Mouse (Mus musculus): ENCODE data around the gene Plekha5. TPM values are rescaled to one million over a fixed set of nuclear protein-coding genes. Genes with fewer than 3 reads are reported as not detected.

Plekha5 gene
- polyA plus RNA-seq, 1 experiment from 2014 or later, result 33.5 TPM

GRCm38 (mm10) chr6:140543005-140543794 lies 119.3 kb downstream of the Plekha5 start:
- 82% methylated on average over 11 of the region's 11 CpGs for WGBS
- no peak overlapping the region for H3K27ac ChIP-seq (ENCODE audit: low read length)
- H3K4me1 ChIP-seq (ENCODE audit: control insufficient read depth, insufficient read depth, low read length), result 0 out of 2 replicates have a peak, but pooled peaks cover 2% of the 10 kb centered on the region
- no peaks in the 10 kb centered on the region for H3K9me3 ChIP-seq (replicated peaks; ENCODE audit: control insufficient read depth, low read length, poor library complexity, severe bottlenecking)
- H3K4me3 ChIP-seq (ENCODE audit: low read depth, low read length), result no peak overlapping the region
- ATAC-seq, result no peak
- no peak overlapping the region for H3K9ac ChIP-seq (ENCODE audit: low read depth, low read length)
- H3K36me3 ChIP-seq (ENCODE audit: control insufficient read depth, insufficient read depth, low read length), result peaks cover 10% of the 10 kb centered on the region; the same call in 1 of the 2 replicates
- H3K4me2 ChIP-seq (ENCODE audit: low read length), result no peak overlapping the region
- H3K27me3 ChIP-seq (ENCODE audit: control insufficient read depth, insufficient read depth, low read depth, low read length), result no peaks in the 10 kb centered on the region

GRCm38 (mm10) chr6:140546095-140546494 lies 122.2 kb downstream of the Plekha5 start:
- no peak overlapping the region for H3K9ac ChIP-seq (ENCODE audit: low read depth, low read length)
- ATAC-seq, result no peak
- no peak overlapping the region for H3K4me2 ChIP-seq (ENCODE audit: low read length)
- peaks cover 11% of the 10 kb centered on the region for H3K36me3 ChIP-seq (ENCODE audit: control insufficient read depth, insufficient read depth, low read length)
- no peak overlapping the region for H3K4me3 ChIP-seq (ENCODE audit: low read depth, low read length)
- no peaks in the 10 kb centered on the region for H3K9me3 ChIP-seq (replicated peaks; ENCODE audit: control insufficient read depth, low read length, poor library complexity, severe bottlenecking)
- H3K4me1 ChIP-seq (ENCODE audit: control insufficient read depth, insufficient read depth, low read length), result 0 out of 2 replicates have a peak, but pooled peaks cover 2% of the 10 kb centered on the region
- no peaks in the 10 kb centered on the region for H3K27me3 ChIP-seq (ENCODE audit: control insufficient read depth, insufficient read depth, low read depth, low read length)
- whole genome bisulfite sequencing, result 81% methylated on average over 8 of the region's 8 CpGs
- H3K27ac ChIP-seq (ENCODE audit: low read length), result no peak overlapping the region

DNA sequence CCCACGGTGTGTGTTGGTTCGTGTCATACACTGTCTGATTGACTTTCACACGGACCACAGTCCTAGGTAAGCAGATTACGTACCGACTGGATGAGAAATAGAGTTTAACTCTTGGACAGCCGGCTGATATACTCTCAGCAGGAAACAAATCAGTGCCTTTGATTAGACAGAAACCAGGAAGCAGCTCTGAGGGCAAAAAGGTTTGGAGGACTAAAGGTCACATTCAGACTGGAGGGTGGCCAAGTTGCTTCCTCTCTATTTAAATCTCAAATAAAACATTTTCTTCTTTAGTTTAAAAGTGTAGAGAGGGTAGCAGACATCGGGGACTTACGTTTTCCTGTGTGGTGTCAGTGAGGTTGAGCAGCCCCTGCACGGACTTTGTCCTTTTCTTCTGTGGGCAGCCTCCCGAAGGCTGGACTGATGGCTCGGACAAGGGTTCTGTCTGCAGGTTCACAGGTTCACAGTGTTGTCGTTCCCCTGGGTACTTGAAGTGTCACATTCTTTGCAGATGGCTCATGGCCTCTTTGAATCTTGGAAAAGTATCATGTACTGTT lies 122.9 kb downstream of the Plekha5 start:
- WGBS, result 54% methylated on average over 12 of the region's 12 CpGs
- H3K27me3 ChIP-seq (ENCODE audit: control insufficient read depth, insufficient read depth, low read depth, low read length), result no peaks in the 10 kb centered on the region
- ATAC-seq, result no peak
- H3K4me2 ChIP-seq (ENCODE audit: low read length), result no peak overlapping the region
- peaks cover 11% of the 10 kb centered on the region for H3K36me3 ChIP-seq (ENCODE audit: control insufficient read depth, insufficient read depth, low read length)
- 0 out of 2 replicates have a peak, but pooled peaks cover 2% of the 10 kb centered on the region for H3K4me1 ChIP-seq (ENCODE audit: control insufficient read depth, insufficient read depth, low read length)
- H3K9me3 ChIP-seq (replicated peaks; ENCODE audit: control insufficient read depth, low read length, poor library complexity, severe bottlenecking), result no peaks in the 10 kb centered on the region
- no peak overlapping the region for H3K4me3 ChIP-seq (ENCODE audit: low read depth, low read length)
- H3K27ac ChIP-seq (ENCODE audit: low read length), result no peak overlapping the region
- no peak overlapping the region for H3K9ac ChIP-seq (ENCODE audit: low read depth, low read length)

DNA sequence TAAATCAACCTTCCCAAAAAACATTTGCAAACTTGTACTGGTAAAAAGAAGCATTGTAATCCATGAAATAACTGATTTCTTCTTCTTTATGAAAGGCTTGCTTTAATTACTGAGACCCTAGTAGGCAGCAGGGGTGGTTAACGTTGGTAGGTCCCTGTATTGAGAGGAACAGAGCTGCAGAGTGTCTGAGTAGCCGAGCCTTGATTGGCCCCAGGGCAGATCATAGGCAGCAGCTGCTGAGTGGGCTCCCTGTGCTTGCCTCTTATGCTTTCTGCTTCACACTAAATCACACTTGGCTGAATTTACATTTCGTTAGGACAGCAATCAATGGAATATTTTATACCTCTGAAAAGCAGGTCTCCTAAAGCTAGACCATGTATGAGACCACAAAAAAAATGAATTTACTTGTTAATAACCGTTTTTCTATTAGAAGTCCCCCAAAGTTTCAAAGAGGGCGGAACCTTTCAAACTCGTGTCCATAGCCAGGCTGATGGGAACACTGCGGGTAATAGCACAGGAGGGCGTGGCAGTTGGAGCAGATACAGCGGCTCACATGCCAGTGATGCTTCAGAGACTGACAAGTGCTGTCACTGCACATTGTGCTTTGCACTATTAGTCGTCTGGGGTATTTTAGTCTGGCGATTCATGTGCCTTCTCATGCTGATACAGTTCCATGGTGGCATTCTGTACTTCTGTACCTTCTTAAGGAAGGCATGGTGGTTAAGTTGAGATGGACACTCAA lies 123.5 kb downstream of the Plekha5 start:
- Histone ChIP-seq H3K9ac (ENCODE audit: low read depth, low read length) (no peak overlapping the region), H3K9me3 (replicated peaks; ENCODE audit: control insufficient read depth, low read length, poor library complexity, severe bottlenecking) (no peaks in the 10 kb centered on the region), H3K4me3 (ENCODE audit: low read depth, low read length) (no peak overlapping the region), H3K27ac (ENCODE audit: low read length) (no peak overlapping the region), H3K36me3 (ENCODE audit: control insufficient read depth, insufficient read depth, low read length) (peaks cover 15% of the 10 kb centered on the region), H3K4me2 (ENCODE audit: low read length) (no peak overlapping the region), H3K4me1 (ENCODE audit: control insufficient read depth, insufficient read depth, low read length) (0 out of 2 replicates have a peak, but pooled peaks cover 2% of the 10 kb centered on the region), H3K27me3 (ENCODE audit: control insufficient read depth, insufficient read depth, low read depth, low read length) (no peaks in the 10 kb centered on the region)
- WGBS, result 74% methylated on average over 11 of the region's 11 CpGs
- ATAC-seq, result no peak

- Histone ChIP-seq H3K27ac (ENCODE audit: low read length) (no peak overlapping the region), H3K4me1 (ENCODE audit: control insufficient read depth, insufficient read depth, low read length) (0 out of 2 replicates have a peak, but pooled peaks cover 2% of the 10 kb centered on the region), H3K36me3 (ENCODE audit: control insufficient read depth, insufficient read depth, low read length) (peaks cover 21% of the 10 kb centered on the region), H3K9me3 (replicated peaks; ENCODE audit: control insufficient read depth, low read length, poor library complexity, severe bottlenecking) (no peaks in the 10 kb centered on the region), H3K4me2 (ENCODE audit: low read length) (no peak overlapping the region), H3K4me3 (ENCODE audit: low read depth, low read length) (no peak overlapping the region), H3K9ac (ENCODE audit: low read depth, low read length) (no peak overlapping the region), H3K27me3 (ENCODE audit: control insufficient read depth, insufficient read depth, low read depth, low read length) (no peaks in the 10 kb centered on the region)
- WGBS, result 72% methylated on average over 5 of the region's 5 CpGs
- ATAC-seq, result peak; percentile 29; the same call in 1 of the 2 replicates
These were observed 124.4 kb downstream of the Plekha5 start for GRCm38 (mm10) chr6:140548082-140548769.

DNA sequence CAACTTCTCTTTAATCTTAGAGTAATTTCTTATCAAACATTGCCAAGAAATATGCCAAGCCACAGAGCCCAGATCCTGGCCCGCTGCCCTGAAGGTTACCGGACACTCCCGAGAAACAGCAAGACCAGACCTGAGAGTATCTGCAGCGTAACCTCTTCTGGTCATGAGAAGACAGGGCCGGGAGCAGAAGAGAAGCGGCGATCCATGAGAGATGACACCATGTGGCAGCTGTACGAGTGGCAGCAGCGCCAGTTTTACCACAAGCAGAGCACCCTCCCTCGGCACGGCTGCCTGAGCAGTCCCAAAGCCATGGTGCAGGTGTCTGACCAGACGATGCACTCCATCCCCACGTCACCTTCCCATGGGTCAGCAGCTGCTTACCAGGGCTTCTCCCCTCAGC lies 126.9 kb downstream of the Plekha5 start:
- Histone ChIP-seq H3K4me2 (ENCODE audit: low read length) (no peak overlapping the region), H3K27ac (ENCODE audit: low read length) (no peak overlapping the region), H3K36me3 (ENCODE audit: control insufficient read depth, insufficient read depth, low read length) (peaks cover 19% of the 10 kb centered on the region; the same call in 1 of the 2 replicates), H3K4me1 (ENCODE audit: control insufficient read depth, insufficient read depth, low read length) (0 out of 2 replicates have a peak, but pooled peaks cover 2% of the 10 kb centered on the region), H3K9ac (ENCODE audit: low read depth, low read length) (no peak overlapping the region), H3K9me3 (replicated peaks; ENCODE audit: control insufficient read depth, low read length, poor library complexity, severe bottlenecking) (no peaks in the 10 kb centered on the region), H3K27me3 (ENCODE audit: control insufficient read depth, insufficient read depth, low read depth, low read length) (no peaks in the 10 kb centered on the region), H3K4me3 (ENCODE audit: low read depth, low read length) (no peak overlapping the region)
- WGBS, result 86% methylated on average over 13 of the region's 13 CpGs
- no peak for ATAC-seq

DNA sequence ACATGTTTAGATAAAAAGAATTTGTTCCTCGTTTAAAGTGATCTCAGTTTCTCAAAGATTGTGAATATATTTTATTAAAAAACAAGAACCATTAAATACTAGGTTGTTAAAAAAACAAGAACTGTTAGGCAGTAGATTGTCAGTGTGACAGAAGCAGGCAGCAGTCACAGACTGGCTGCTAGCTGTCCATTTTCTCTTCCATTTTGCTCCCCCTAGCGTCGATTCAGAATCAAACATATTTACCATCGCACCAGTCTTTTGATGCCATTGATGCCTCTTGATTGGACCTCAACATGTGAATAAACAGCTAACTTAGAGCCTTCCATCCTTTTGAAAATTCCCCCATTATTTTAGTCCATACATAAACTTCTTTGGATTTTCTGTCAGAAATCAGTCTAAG lies 130.4 kb downstream of the Plekha5 start:
- Histone ChIP-seq H3K9ac (ENCODE audit: low read depth, low read length) (no peak overlapping the region), H3K27me3 (ENCODE audit: control insufficient read depth, insufficient read depth, low read depth, low read length) (no peaks in the 10 kb centered on the region), H3K4me2 (ENCODE audit: low read length) (no peak overlapping the region), H3K4me3 (ENCODE audit: low read depth, low read length) (no peak overlapping the region), H3K4me1 (ENCODE audit: control insufficient read depth, insufficient read depth, low read length) (no peaks in the 10 kb centered on the region), H3K27ac (ENCODE audit: low read length) (no peak overlapping the region), H3K36me3 (ENCODE audit: control insufficient read depth, insufficient read depth, low read length) (peaks cover 17% of the 10 kb centered on the region; the same call in 1 of the 2 replicates), H3K9me3 (replicated peaks; ENCODE audit: control insufficient read depth, low read length, poor library complexity, severe bottlenecking) (no peaks in the 10 kb centered on the region)
- WGBS, result 53% methylated on average over 4 of the region's 4 CpGs
- ATAC-seq, result no peak

GRCm38 (mm10) chr6:140559411-140559810 lies 135.6 kb downstream of the Plekha5 start:
- H3K27me3 ChIP-seq (ENCODE audit: control insufficient read depth, insufficient read depth, low read depth, low read length), result no peaks in the 10 kb centered on the region
- no peak for ATAC-seq
- no peaks in the 10 kb centered on the region for H3K36me3 ChIP-seq (ENCODE audit: control insufficient read depth, insufficient read depth, low read length)
- no peaks in the 10 kb centered on the region for H3K4me1 ChIP-seq (ENCODE audit: control insufficient read depth, insufficient read depth, low read length)
- H3K4me2 ChIP-seq (ENCODE audit: low read length), result no peak overlapping the region
- H3K9me3 ChIP-seq (replicated peaks; ENCODE audit: control insufficient read depth, low read length, poor library complexity, severe bottlenecking), result no peaks in the 10 kb centered on the region
- H3K27ac ChIP-seq (ENCODE audit: low read length), result no peak overlapping the region
- H3K4me3 ChIP-seq (ENCODE audit: low read depth, low read length), result no peak overlapping the region
- 83% methylated on average over 6 of the region's 6 CpGs for WGBS
- no peak overlapping the region for H3K9ac ChIP-seq (ENCODE audit: low read depth, low read length)

Measured in midbrain, embryonic 16.5 days (tissue).